Mouse (Mus musculus): ENCODE data around the gene Ift122. TPM values are rescaled to one million over a fixed set of nuclear protein-coding genes. Genes with fewer than 3 reads are reported as not detected.

Gene Ift122
- total and polyA plus RNA-seq, 3 experiments, result 3.3 to 8.0 TPM; not detected in 1

DNA sequence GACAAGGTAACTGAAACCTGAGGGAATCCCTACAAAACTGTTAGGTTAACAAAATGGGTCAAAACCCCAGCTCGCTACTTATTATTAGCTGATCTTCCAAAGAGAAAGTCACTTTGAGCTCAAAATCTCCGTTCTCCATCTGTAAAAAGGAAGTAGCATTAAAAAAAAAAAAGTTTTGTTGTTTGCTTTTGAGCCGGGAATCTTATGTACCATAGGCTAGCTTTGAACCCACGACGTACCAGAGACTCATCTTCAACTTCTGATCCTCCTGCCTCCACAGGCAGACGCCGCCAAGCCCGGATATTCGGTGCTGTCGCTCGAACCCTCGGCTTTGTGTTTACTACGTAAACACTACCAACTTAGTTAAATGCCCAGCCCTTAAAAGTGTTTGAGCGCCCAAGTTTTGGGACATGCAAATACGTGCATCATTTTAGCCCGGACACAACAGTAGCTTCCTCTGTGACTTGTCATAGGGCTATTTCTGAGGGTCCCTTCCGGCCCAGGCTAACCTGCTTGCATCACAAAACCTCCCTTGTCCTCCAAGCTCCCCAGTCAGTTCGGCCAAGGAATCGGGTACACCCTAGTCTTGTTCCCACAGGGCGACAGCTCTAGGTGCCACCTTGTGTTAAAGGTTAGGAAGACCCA is 702 bp upstream of the Ift122 start:
- H3K4me1 ChIP-seq (ENCODE audit: control insufficient read depth in 1 of 2, insufficient read depth in 2 of 2, low read length in 2 of 2), result peaks cover 2 to 9% of the 10 kb centered on the region in 2 experiments; a peak in 3 of 4 replicates

DNA sequence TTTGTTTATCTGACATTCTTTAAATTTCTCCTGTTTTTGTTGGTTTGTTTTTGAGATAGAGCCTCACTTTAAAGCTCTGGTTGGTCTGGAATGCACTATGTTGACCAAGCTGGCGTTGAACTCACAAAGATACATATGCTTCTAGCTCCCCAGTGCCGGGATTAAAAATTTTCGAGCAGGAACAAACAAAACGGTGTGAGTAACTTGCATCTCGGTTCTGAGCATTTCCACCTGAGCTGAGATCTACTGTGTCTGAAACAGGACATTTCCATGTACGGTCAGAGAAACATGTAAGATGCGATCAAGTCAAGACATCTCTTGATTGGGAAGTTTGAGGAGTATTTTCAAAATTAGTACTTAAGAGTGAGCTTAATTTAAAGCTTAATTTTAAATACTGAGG is 715 bp downstream of the Ift122 start:
- Histone ChIP-seq H3K27ac (ENCODE audit: control insufficient read depth, low read depth, low read length) (peak overlapping the region; percentile 18), H3K36me3 (ENCODE audit: control insufficient read depth in 1 of 2, insufficient read depth in 2 of 2, low read length in 2 of 2) (peaks cover 0 to 12% of the 10 kb centered on the region in 2 experiments; a peak in 2 of 4 replicates), H3K27me3 (ENCODE audit: control insufficient read depth in 1 of 2, insufficient read depth in 2 of 2, low read length in 2 of 2) (no peaks in the 10 kb centered on the region), H3K79me2 (ENCODE audit: control insufficient read depth, insufficient read depth, low read length, poor library complexity) (peaks cover 12% of the 10 kb centered on the region), H3K9me3 (replicated peaks; ENCODE audit: insufficient read depth, low read length) (no peaks in the 10 kb centered on the region), H3K4me1 (ENCODE audit: control insufficient read depth in 1 of 2, insufficient read depth in 2 of 2, low read length in 2 of 2) (peaks cover 0 to 6% of the 10 kb centered on the region in 2 experiments; a peak in 1 of 4 replicates), H3K9ac (ENCODE audit: control insufficient read depth, low read depth, low read length, poor library complexity, severe bottlenecking) (peak overlapping the region; percentile 47), H3K4me3 (ENCODE audit: control insufficient read depth in 1 of 2, insufficient read depth in 1 of 2, low read depth in 2 of 2, low read length in 2 of 2) (peak overlapping the region; percentile 56 to 60)
- TF ChIP-seq TCF12 (IDR thresholded peaks at IDR 0.05; ENCODE audit: low read depth, low read length) (no peak), EP300 (IDR thresholded peaks at IDR 0.05; ENCODE audit: low read depth in 1 of 2, low read length in 2 of 2) (no peak), SMC3 (IDR thresholded peaks at IDR 0.05; ENCODE audit: low read depth, low read length) (no peak), ZMIZ1 (IDR thresholded peaks at IDR 0.05; ENCODE audit: low read depth, low read length) (no peak), E2F4 (IDR thresholded peaks at IDR 0.05; ENCODE audit: borderline replicate concordance, low read depth, low read length) (no peak), TBP (IDR thresholded peaks at IDR 0.05; ENCODE audit: low read depth, low read length) (no peak), HCFC1 (IDR thresholded peaks at IDR 0.05; ENCODE audit: low read depth, low read length) (no peak), GABPA (IDR thresholded peaks at IDR 0.05; ENCODE audit: low read depth, low read length) (no peak), POLR2AphosphoS5 (IDR thresholded peaks at IDR 0.05; ENCODE audit: borderline replicate concordance, low read depth, low read length) (no peak), GATA1 (IDR thresholded peaks at IDR 0.05; ENCODE audit: low read depth, low read length) (no peak), MAX (IDR thresholded peaks at IDR 0.05; ENCODE audit: low read length) (no peak)
- peak; percentile 60 for DNase-seq (ENCODE audit: low read depth, low spot score)

More for the DNA sequence above, 702 bp upstream of the Ift122 start:
- H3K9ac ChIP-seq (ENCODE audit: control insufficient read depth, low read depth, low read length, poor library complexity, severe bottlenecking), result peak overlapping the region; percentile 71
- H3K27me3 ChIP-seq (ENCODE audit: control insufficient read depth in 1 of 2, insufficient read depth in 2 of 2, low read length in 2 of 2), result no peaks in the 10 kb centered on the region
- no peaks in the 10 kb centered on the region for H3K9me3 ChIP-seq (replicated peaks; ENCODE audit: insufficient read depth, low read length)
- peak overlapping the region; percentile 85 for H3K27ac ChIP-seq (ENCODE audit: control insufficient read depth, low read depth, low read length)
- peaks cover 0 to 20% of the 10 kb centered on the region in 2 experiments; a peak in 2 of 4 replicates for H3K36me3 ChIP-seq (ENCODE audit: control insufficient read depth in 1 of 2, insufficient read depth in 2 of 2, low read length in 2 of 2)
- DNase-seq (ENCODE audit: low read depth, low spot score), result no peak
- TF ChIP-seq NELFE (IDR thresholded peaks at IDR 0.05; ENCODE audit: low read depth, low read length) (no peak), GATA1 (IDR thresholded peaks at IDR 0.05; ENCODE audit: low read depth, low read length) (0 out of 2 replicates have a peak, but pooled peaks have one; percentile 7), MYB (IDR thresholded peaks at IDR 0.05; ENCODE audit: low read depth, low read length) (no peak), ZNF384 (IDR thresholded peaks at IDR 0.05; ENCODE audit: low read depth, low read length) (peak; percentile 92), SIN3A (IDR thresholded peaks at IDR 0.05; ENCODE audit: low read length) (peak; percentile 59)
- peaks cover 12% of the 10 kb centered on the region for H3K79me2 ChIP-seq (ENCODE audit: control insufficient read depth, insufficient read depth, low read length, poor library complexity)
- H3K4me3 ChIP-seq (ENCODE audit: control insufficient read depth in 1 of 2, insufficient read depth in 1 of 2, low read depth in 2 of 2, low read length in 2 of 2), result peak overlapping the region; percentile 52 to 86
